Mouse (Mus musculus): ENCODE data around the gene Olfr159. TPM values are rescaled to one million over a fixed set of nuclear protein-coding genes. Genes with fewer than 3 reads are reported as not detected.

Gene Olfr159
- total and polyA plus RNA-seq, 2 experiments: not detected

DNA sequence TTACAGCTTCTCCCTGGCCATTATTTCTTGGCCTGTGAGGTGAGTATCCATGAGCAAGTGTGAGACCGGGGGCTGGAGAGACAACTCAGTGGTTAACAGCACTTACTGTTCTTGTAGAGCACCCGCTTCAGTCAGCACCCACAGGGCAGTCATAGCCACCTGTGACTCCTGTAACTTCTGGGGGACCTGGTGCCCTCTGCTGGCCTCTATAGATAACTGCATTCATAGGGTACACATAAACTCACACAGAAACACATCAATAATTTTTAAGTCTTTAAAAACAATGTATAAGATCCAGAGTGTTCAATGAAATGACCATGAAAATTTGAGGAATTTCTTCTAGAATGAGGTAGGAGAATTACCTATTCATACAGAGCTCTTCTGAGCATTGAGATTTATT is 1.4 kb downstream of the Olfr159 start:
- Histone ChIP-seq H3K36me3 (ENCODE audit: control insufficient read depth, insufficient read depth, low read length) (no peaks in the 10 kb centered on the region), H3K4me3 (ENCODE audit: insufficient read depth, low read depth, low read length) (no peak overlapping the region), H3K9ac (ENCODE audit: low read depth, low read length) (no peak overlapping the region), H3K27ac (replicated peaks; ENCODE audit: insufficient read depth, low read depth, low read length) (no peak overlapping the region), H3K4me1 (ENCODE audit: control insufficient read depth, insufficient read depth, low read length) (no peaks in the 10 kb centered on the region), H3K27me3 (ENCODE audit: control insufficient read depth, insufficient read depth, low read length) (0 out of 2 replicates have a peak, but pooled peaks cover 3% of the 10 kb centered on the region), H3K79me2 (ENCODE audit: control insufficient read depth, insufficient read depth, low read length) (no peaks in the 10 kb centered on the region)
- DNase-seq (ENCODE audit: extremely low read depth, low read depth, low spot score): no peak
- 92% methylated on average over 2 of the region's 2 CpGs for WGBS
- TF ChIP-seq POLR2A (IDR thresholded peaks at IDR 0.05; ENCODE audit: extremely low read depth, insufficient read depth, low read length) (no peak), CTCF (IDR thresholded peaks at IDR 0.05; ENCODE audit: low read depth, low read length) (no peak)

- H3K4me3 ChIP-seq (ENCODE audit: insufficient read depth, low read depth, low read length): no peak overlapping the region
- TF ChIP-seq CTCF (IDR thresholded peaks at IDR 0.05; ENCODE audit: low read depth, low read length) (no peak), POLR2A (IDR thresholded peaks at IDR 0.05; ENCODE audit: extremely low read depth, insufficient read depth, low read length) (no peak)
- DNase-seq (ENCODE audit: extremely low read depth, low read depth, low spot score): no peak
Measured at GRCm38 (mm10) chr4:43768341-43768740, 2.5 kb downstream of the Olfr159 start.

DNA sequence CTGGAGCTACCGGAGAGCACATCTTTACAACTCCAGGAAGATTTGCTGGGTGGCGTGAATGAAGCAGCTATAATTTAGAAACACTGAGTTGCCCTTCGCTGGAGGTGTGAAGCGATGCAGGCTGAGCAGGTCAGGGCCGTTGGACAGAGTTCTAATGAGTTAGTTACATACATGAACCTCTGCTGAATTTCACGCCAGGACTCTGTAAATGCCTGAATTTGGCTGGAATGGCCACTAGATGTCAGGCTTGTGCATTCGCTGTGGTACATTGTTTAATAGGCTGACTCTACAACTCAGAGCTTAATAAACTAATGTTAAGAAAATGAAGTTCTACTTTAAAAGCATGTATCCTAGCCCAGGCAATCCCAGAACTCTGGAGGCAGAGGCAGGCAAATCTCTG is 7.4 kb downstream of the Olfr159 start:
- no peaks in the 10 kb centered on the region for H3K36me3 ChIP-seq (ENCODE audit: control insufficient read depth, insufficient read depth, low read length)
- no peak overlapping the region for H3K4me3 ChIP-seq (ENCODE audit: insufficient read depth, low read depth, low read length)
- 16% methylated on average over 7 of the region's 7 CpGs for WGBS
- TF ChIP-seq POLR2A (IDR thresholded peaks at IDR 0.05; ENCODE audit: extremely low read depth, insufficient read depth, low read length): no peak
- TF ChIP-seq CTCF (IDR thresholded peaks at IDR 0.05; ENCODE audit: low read depth, low read length): peak; percentile 65
- no peaks in the 10 kb centered on the region for H3K4me1 ChIP-seq (ENCODE audit: control insufficient read depth, insufficient read depth, low read length)
- H3K79me2 ChIP-seq (ENCODE audit: control insufficient read depth, insufficient read depth, low read length): no peaks in the 10 kb centered on the region
- DNase-seq (ENCODE audit: extremely low read depth, low read depth, low spot score): peak; percentile 44
- H3K27ac ChIP-seq (replicated peaks; ENCODE audit: insufficient read depth, low read depth, low read length): no peak overlapping the region
- no peak overlapping the region for H3K9ac ChIP-seq (ENCODE audit: low read depth, low read length)
- H3K27me3 ChIP-seq (ENCODE audit: control insufficient read depth, insufficient read depth, low read length): 0 out of 2 replicates have a peak, but pooled peaks cover 4% of the 10 kb centered on the region

More at GRCm38 (mm10) chr4:43768341-43768740, 2.5 kb downstream of the Olfr159 start:
- H3K9ac ChIP-seq (ENCODE audit: low read depth, low read length): no peak overlapping the region
- no peaks in the 10 kb centered on the region for H3K79me2 ChIP-seq (ENCODE audit: control insufficient read depth, insufficient read depth, low read length)
- H3K4me1 ChIP-seq (ENCODE audit: control insufficient read depth, insufficient read depth, low read length): no peaks in the 10 kb centered on the region
- WGBS: 77% methylated on average over 5 of the region's 5 CpGs
- H3K36me3 ChIP-seq (ENCODE audit: control insufficient read depth, insufficient read depth, low read length): no peaks in the 10 kb centered on the region
- 0 out of 2 replicates have a peak, but pooled peaks cover 4% of the 10 kb centered on the region for H3K27me3 ChIP-seq (ENCODE audit: control insufficient read depth, insufficient read depth, low read length)
- no peak overlapping the region for H3K27ac ChIP-seq (replicated peaks; ENCODE audit: insufficient read depth, low read depth, low read length)

GRCm38 (mm10) chr4:43761336-43761735 is 9.5 kb downstream of the Olfr159 start:
- 0 out of 2 replicates have a peak, but pooled peaks have one; percentile 12 for TF ChIP-seq CTCF (IDR thresholded peaks at IDR 0.05; ENCODE audit: low read depth, low read length)
- no peak for TF ChIP-seq POLR2A (IDR thresholded peaks at IDR 0.05; ENCODE audit: extremely low read depth, insufficient read depth, low read length)
- 78% methylated on average over 2 of the region's 2 CpGs for whole genome bisulfite sequencing

GRCm38 (mm10) chr4:43760460-43760859 is 10.3 kb downstream of the Olfr159 start:
- Histone ChIP-seq H3K27ac (replicated peaks; ENCODE audit: insufficient read depth, low read depth, low read length) (no peak overlapping the region), H3K4me3 (ENCODE audit: insufficient read depth, low read depth, low read length) (no peak overlapping the region), H3K4me1 (ENCODE audit: control insufficient read depth, insufficient read depth, low read length) (no peaks in the 10 kb centered on the region), H3K27me3 (ENCODE audit: control insufficient read depth, insufficient read depth, low read length) (0 out of 2 replicates have a peak, but pooled peaks cover 4% of the 10 kb centered on the region), H3K36me3 (ENCODE audit: control insufficient read depth, insufficient read depth, low read length) (no peaks in the 10 kb centered on the region), H3K79me2 (ENCODE audit: control insufficient read depth, insufficient read depth, low read length) (no peaks in the 10 kb centered on the region), H3K9ac (ENCODE audit: low read depth, low read length) (no peak overlapping the region)
- peak; percentile 13 for DNase-seq (ENCODE audit: extremely low read depth, low read depth, low spot score)
- TF ChIP-seq POLR2A (IDR thresholded peaks at IDR 0.05; ENCODE audit: extremely low read depth, insufficient read depth, low read length) (no peak), CTCF (IDR thresholded peaks at IDR 0.05; ENCODE audit: low read depth, low read length) (peak; percentile 36; the same call in 1 of the 2 replicates)
- WGBS: 76% methylated on average over 10 of the region's 10 CpGs

More at GRCm38 (mm10) chr4:43761336-43761735, 9.5 kb downstream of the Olfr159 start:
- Histone ChIP-seq H3K27me3 (ENCODE audit: control insufficient read depth, insufficient read depth, low read length) (0 out of 2 replicates have a peak, but pooled peaks cover 4% of the 10 kb centered on the region), H3K4me1 (ENCODE audit: control insufficient read depth, insufficient read depth, low read length) (no peaks in the 10 kb centered on the region), H3K9ac (ENCODE audit: low read depth, low read length) (no peak overlapping the region), H3K4me3 (ENCODE audit: insufficient read depth, low read depth, low read length) (no peak overlapping the region), H3K79me2 (ENCODE audit: control insufficient read depth, insufficient read depth, low read length) (no peaks in the 10 kb centered on the region), H3K36me3 (ENCODE audit: control insufficient read depth, insufficient read depth, low read length) (no peaks in the 10 kb centered on the region), H3K27ac (replicated peaks; ENCODE audit: insufficient read depth, low read depth, low read length) (no peak overlapping the region)
- DNase-seq (ENCODE audit: extremely low read depth, low read depth, low spot score): no peak
